Mouse (Mus musculus): ENCODE measurements around the gene Slc4a10. TPM values are rescaled to one million over a fixed set of nuclear protein-coding genes. Genes with fewer than 3 reads are reported as not detected.

Gene Slc4a10
- polyA plus RNA-seq, 1 experiment from 2014 or later, result 0.43 TPM

DNA sequence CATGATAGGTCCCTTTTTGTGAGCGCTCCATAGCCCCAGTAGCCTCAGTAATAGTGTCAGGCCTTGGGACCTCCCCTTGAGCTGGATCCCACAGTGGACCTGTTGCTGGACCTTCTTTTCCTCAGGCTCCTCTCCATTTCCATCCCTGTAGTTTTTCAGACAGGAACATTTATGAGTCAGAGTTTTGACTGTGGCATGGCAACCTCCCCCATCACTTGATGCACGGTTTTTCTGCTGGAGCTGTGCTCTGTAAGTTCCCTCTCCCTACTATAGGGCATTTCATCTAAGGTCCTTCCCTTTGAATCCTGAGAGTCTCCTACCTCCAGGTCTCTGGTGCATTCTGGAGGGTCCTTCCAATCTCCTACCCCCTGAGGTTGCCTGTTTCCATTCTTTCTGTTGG lies 83.7 kb downstream of the Slc4a10 start:
- H3K4me1 ChIP-seq (replicated peaks), result no peaks in the 10 kb centered on the region
- no peaks in the 10 kb centered on the region for H3K36me3 ChIP-seq
- no peak overlapping the region for H3K4me2 ChIP-seq
- ATAC-seq (replicated peaks; ENCODE audit: insufficient number of reproducible peaks, insufficient read depth, low FRiP score, low read depth), result no peak
- WGBS, result 87% methylated on average over 2 of the region's 2 CpGs
- no peak overlapping the region for H3K27ac ChIP-seq
- no peaks in the 10 kb centered on the region for H3K9me3 ChIP-seq (replicated peaks)
- H3K9ac ChIP-seq, result no peak overlapping the region
- no peak overlapping the region for H3K4me3 ChIP-seq
- no peaks in the 10 kb centered on the region for H3K27me3 ChIP-seq

- Histone ChIP-seq H3K27ac (no peak overlapping the region), H3K4me3 (no peak overlapping the region), H3K9me3 (replicated peaks) (no peaks in the 10 kb centered on the region), H3K4me2 (no peak overlapping the region), H3K27me3 (no peaks in the 10 kb centered on the region), H3K9ac (no peak overlapping the region), H3K36me3 (no peaks in the 10 kb centered on the region), H3K4me1 (replicated peaks) (no peaks in the 10 kb centered on the region)
- WGBS, result 55% methylated on average over 8 of the region's 8 CpGs
- ATAC-seq (replicated peaks; ENCODE audit: insufficient number of reproducible peaks, insufficient read depth, low FRiP score, low read depth), result no peak
Observed at GRCm38 (mm10) chr2:62134911-62135310, 88.6 kb downstream of the Slc4a10 start.

DNA sequence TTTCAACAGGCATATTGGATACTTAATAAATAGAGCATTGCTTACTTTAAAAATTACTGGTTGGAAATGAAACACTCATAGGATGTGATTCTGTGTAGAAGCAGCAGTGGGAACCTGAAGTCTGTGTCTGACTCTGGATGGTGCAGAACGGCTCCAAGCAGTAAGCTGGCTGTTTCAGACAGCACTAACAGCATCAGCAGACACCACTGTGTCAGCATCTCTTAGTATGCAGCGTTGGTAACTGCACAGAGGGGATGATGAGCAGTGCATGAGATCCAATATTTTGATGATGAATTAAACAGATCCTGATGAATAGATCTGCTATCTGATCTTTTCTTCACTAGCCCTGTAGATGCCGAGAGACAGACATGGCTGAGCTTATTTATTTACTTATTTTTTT lies 101.4 kb downstream of the Slc4a10 start:
- Histone ChIP-seq H3K9me3 (replicated peaks) (no peaks in the 10 kb centered on the region), H3K36me3 (no peaks in the 10 kb centered on the region), H3K4me2 (no peak overlapping the region), H3K27me3 (no peaks in the 10 kb centered on the region), H3K9ac (no peak overlapping the region), H3K4me1 (replicated peaks) (peaks cover 12% of the 10 kb centered on the region; the same call in 1 of the 2 replicates), H3K27ac (no peak overlapping the region), H3K4me3 (no peak overlapping the region)
- ATAC-seq (replicated peaks; ENCODE audit: insufficient number of reproducible peaks, insufficient read depth, low FRiP score, low read depth), result no peak
- WGBS, result 37% methylated on average over 3 of the region's 3 CpGs

DNA sequence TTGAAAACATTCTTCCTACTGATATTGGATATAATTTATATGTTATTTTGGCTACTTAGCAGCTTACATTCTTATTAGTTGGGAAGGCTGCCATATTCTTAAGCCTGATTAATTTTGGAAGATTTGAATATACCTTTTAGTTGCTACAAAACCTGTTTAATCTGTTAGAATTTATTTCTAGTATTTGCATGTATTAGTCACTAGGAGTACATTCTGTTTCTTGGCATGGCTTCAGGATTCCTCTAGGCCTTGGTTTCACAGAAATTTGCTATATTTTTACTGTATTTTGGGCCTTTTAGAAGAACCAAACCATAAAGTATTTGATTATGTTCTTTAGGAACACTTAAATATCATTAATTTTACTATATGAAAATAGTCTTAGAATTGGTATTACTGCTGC lies 103.2 kb downstream of the Slc4a10 start:
- ATAC-seq (replicated peaks; ENCODE audit: insufficient number of reproducible peaks, insufficient read depth, low FRiP score, low read depth), result no peak
- Histone ChIP-seq H3K4me2 (no peak overlapping the region), H3K4me3 (no peak overlapping the region)

DNA sequence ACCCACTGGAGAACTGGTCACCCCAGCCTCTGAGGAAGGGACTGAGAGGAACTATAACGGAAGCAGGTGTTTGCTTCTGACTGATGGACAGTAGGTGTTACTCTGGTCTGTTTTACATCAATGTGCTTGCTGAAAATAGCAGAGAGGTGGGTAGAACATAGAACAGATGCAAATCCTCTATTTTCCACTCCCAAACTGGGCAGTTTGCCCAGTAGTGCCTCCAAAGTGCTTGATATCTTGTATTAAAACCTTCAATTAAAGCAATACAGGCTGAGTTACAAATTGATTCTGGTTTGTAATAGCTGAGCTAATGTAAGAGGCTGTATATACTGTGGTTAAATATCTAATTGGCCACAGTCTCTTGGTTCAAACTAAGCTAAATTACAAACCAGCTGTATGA lies 104.6 kb downstream of the Slc4a10 start:
- H3K9me3 ChIP-seq (replicated peaks), result no peaks in the 10 kb centered on the region
- no peak overlapping the region for H3K4me3 ChIP-seq
- H3K4me2 ChIP-seq, result peak overlapping the region; percentile 12; the same call in 1 of the 2 replicates
- H3K27me3 ChIP-seq, result no peaks in the 10 kb centered on the region
- H3K9ac ChIP-seq, result no peak overlapping the region
- peak overlapping the region; percentile 48 for H3K27ac ChIP-seq
- peak; percentile 82 for ATAC-seq (replicated peaks; ENCODE audit: insufficient number of reproducible peaks, insufficient read depth, low FRiP score, low read depth)
- WGBS, result 24% methylated on average over 1 of the region's 1 CpGs
- peaks cover 12% of the 10 kb centered on the region; the same call in 1 of the 2 replicates for H3K4me1 ChIP-seq (replicated peaks)
- no peaks in the 10 kb centered on the region for H3K36me3 ChIP-seq

More for the DNA sequence above, 103.2 kb downstream of the Slc4a10 start:
- Histone ChIP-seq H3K36me3 (no peaks in the 10 kb centered on the region), H3K27me3 (no peaks in the 10 kb centered on the region), H3K9ac (no peak overlapping the region), H3K27ac (no peak overlapping the region), H3K9me3 (replicated peaks) (no peaks in the 10 kb centered on the region), H3K4me1 (replicated peaks) (peaks cover 12% of the 10 kb centered on the region; the same call in 1 of the 2 replicates)

- Histone ChIP-seq H3K4me2 (no peak overlapping the region), H3K9ac (no peak overlapping the region), H3K4me1 (replicated peaks) (no peaks in the 10 kb centered on the region), H3K27ac (no peak overlapping the region), H3K9me3 (replicated peaks) (no peaks in the 10 kb centered on the region), H3K27me3 (no peaks in the 10 kb centered on the region), H3K36me3 (no peaks in the 10 kb centered on the region), H3K4me3 (no peak overlapping the region)
- ATAC-seq (replicated peaks; ENCODE audit: insufficient number of reproducible peaks, insufficient read depth, low FRiP score, low read depth), result no peak
Observed at GRCm38 (mm10) chr2:62210109-62210508, 163.8 kb downstream of the Slc4a10 start.

DNA sequence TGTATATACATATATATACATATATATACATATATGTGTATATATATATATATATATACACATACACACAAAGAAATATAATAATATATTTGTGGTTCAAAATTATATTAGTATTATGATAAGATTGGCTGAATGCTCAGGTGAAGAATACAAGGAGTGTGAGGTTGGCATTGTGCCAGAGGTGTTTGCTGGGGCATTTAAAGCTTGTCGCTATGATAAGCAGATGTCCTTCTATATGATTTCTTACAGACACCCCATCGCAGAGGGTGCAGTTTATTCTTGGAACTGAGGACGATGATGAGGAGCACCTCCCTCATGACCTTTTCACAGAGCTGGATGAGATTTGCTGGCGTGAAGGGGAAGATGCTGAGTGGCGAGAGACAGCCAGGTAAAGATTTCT lies 164.8 kb downstream of the Slc4a10 start:
- Histone ChIP-seq H3K4me1 (replicated peaks) (no peaks in the 10 kb centered on the region), H3K27me3 (no peaks in the 10 kb centered on the region), H3K4me2 (no peak overlapping the region), H3K4me3 (no peak overlapping the region), H3K9ac (no peak overlapping the region), H3K9me3 (replicated peaks) (no peaks in the 10 kb centered on the region), H3K36me3 (no peaks in the 10 kb centered on the region), H3K27ac (no peak overlapping the region)
- 50% methylated on average over 5 of the region's 5 CpGs for WGBS
- ATAC-seq (replicated peaks; ENCODE audit: insufficient number of reproducible peaks, insufficient read depth, low FRiP score, low read depth), result no peak

- H3K27ac ChIP-seq, result no peak overlapping the region
- no peaks in the 10 kb centered on the region for H3K27me3 ChIP-seq
- no peaks in the 10 kb centered on the region for H3K4me1 ChIP-seq (replicated peaks)
- no peaks in the 10 kb centered on the region for H3K36me3 ChIP-seq
- no peak for ATAC-seq (replicated peaks; ENCODE audit: insufficient number of reproducible peaks, insufficient read depth, low FRiP score, low read depth)
- H3K4me3 ChIP-seq, result no peak overlapping the region
- H3K9ac ChIP-seq, result no peak overlapping the region
- no peak overlapping the region for H3K4me2 ChIP-seq
- no peaks in the 10 kb centered on the region for H3K9me3 ChIP-seq (replicated peaks)
Observed at GRCm38 (mm10) chr2:62227563-62227962, 181.3 kb downstream of the Slc4a10 start.

DNA sequence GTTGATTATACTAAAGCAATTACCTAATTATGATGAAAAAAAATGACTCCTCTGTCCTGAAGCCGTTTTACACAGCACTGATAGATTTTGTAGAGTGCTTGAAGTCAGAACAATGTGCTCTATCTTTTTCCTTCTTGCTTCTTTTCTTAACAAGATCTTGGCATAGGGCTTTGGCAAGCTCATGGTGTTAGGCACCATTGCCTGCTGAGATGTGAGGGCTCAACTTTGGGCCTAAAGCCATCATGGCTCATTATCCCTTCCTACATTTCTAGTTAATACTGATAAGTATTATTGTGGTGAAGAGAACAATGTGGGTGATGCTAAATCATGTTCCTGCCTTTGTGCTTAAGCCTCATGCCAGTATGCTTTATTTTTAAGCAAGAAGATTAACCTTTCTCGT lies 185.0 kb downstream of the Slc4a10 start:
- no peak overlapping the region for H3K4me2 ChIP-seq
- WGBS, result 79% methylated on average over 2 of the region's 2 CpGs
- H3K4me1 ChIP-seq (replicated peaks), result no peaks in the 10 kb centered on the region
- ATAC-seq (replicated peaks; ENCODE audit: insufficient number of reproducible peaks, insufficient read depth, low FRiP score, low read depth), result no peak
- no peaks in the 10 kb centered on the region for H3K36me3 ChIP-seq
- no peak overlapping the region for H3K9ac ChIP-seq
- no peaks in the 10 kb centered on the region for H3K9me3 ChIP-seq (replicated peaks)
- H3K4me3 ChIP-seq, result no peak overlapping the region
- no peak overlapping the region for H3K27ac ChIP-seq
- no peaks in the 10 kb centered on the region for H3K27me3 ChIP-seq

DNA sequence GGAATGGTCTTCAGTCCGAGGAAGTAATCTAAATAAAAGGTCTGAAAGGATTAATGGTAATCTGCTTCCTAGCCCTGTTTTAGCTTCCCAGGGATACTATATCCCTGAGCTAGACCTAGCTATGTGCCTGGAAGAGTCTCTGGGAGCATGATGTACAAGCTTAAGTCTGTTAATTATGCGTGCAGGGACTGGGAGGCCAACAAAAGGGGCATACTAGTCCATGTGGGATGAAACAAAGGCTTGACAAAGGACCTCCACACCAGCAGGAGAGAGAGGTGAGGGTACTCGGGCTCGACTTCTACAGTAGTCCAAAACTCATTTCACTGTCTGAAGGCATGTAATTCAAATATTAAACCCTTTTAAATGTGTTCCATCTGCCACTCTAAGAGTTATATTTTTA lies 197.9 kb downstream of the Slc4a10 start:
- no peak overlapping the region for H3K27ac ChIP-seq
- H3K4me2 ChIP-seq, result no peak overlapping the region
- no peaks in the 10 kb centered on the region for H3K4me1 ChIP-seq (replicated peaks)
- 60% methylated on average over 4 of the region's 4 CpGs for WGBS
- no peak overlapping the region for H3K9ac ChIP-seq
- no peak overlapping the region for H3K4me3 ChIP-seq
- H3K27me3 ChIP-seq, result no peaks in the 10 kb centered on the region
- no peaks in the 10 kb centered on the region for H3K36me3 ChIP-seq
- H3K9me3 ChIP-seq (replicated peaks), result no peaks in the 10 kb centered on the region
- ATAC-seq (replicated peaks; ENCODE audit: insufficient number of reproducible peaks, insufficient read depth, low FRiP score, low read depth), result no peak

GRCm38 (mm10) chr2:62268467-62268866 lies 222.2 kb downstream of the Slc4a10 start:
- Histone ChIP-seq H3K9ac (no peak overlapping the region), H3K36me3 (no peaks in the 10 kb centered on the region), H3K4me3 (no peak overlapping the region), H3K27ac (no peak overlapping the region), H3K4me2 (no peak overlapping the region), H3K4me1 (replicated peaks) (no peaks in the 10 kb centered on the region), H3K27me3 (no peaks in the 10 kb centered on the region), H3K9me3 (replicated peaks) (no peaks in the 10 kb centered on the region)
- no peak for ATAC-seq (replicated peaks; ENCODE audit: insufficient number of reproducible peaks, insufficient read depth, low FRiP score, low read depth)
- 94% methylated on average over 9 of the region's 9 CpGs for WGBS

DNA sequence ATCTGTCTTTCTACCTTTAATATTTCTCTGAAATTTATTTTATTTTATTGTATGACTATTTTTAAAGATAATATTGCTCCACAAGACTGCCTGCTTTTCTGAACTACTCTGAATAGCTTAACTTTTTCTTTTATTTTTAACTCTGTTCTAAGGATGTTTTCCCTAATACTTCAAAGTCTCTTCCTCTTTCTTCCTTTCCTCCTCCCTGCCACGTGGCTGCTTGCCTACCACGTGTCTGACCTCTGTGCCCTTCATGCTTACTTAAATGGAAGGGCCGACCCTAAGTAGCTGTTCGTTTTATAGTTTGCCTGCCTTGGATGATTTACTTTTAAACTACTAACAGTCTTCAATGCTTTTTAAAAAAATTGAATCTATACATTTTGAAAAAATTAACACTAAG lies 225.6 kb downstream of the Slc4a10 start:
- H3K27me3 ChIP-seq, result no peaks in the 10 kb centered on the region
- H3K4me2 ChIP-seq, result no peak overlapping the region
- no peaks in the 10 kb centered on the region for H3K9me3 ChIP-seq (replicated peaks)
- H3K27ac ChIP-seq, result no peak overlapping the region
- WGBS, result 53% methylated on average over 4 of the region's 4 CpGs
- ATAC-seq (replicated peaks; ENCODE audit: insufficient number of reproducible peaks, insufficient read depth, low FRiP score, low read depth), result no peak
- no peak overlapping the region for H3K9ac ChIP-seq
- H3K4me3 ChIP-seq, result no peak overlapping the region
- H3K4me1 ChIP-seq (replicated peaks), result peaks cover 1% of the 10 kb centered on the region; the same call in 1 of the 2 replicates
- no peaks in the 10 kb centered on the region for H3K36me3 ChIP-seq
